Mouse (Mus musculus) brain, adult 2 months (tissue): ENCODE measurements around the gene Gm37240.

ENCODE experiments used
- DNase-seq: peaks from one replicate; pipeline ENCODE4 v3.0.0; 2011; ENCODE audit warnings: low read depth, low spot score

Gene Gm37240

DNA sequence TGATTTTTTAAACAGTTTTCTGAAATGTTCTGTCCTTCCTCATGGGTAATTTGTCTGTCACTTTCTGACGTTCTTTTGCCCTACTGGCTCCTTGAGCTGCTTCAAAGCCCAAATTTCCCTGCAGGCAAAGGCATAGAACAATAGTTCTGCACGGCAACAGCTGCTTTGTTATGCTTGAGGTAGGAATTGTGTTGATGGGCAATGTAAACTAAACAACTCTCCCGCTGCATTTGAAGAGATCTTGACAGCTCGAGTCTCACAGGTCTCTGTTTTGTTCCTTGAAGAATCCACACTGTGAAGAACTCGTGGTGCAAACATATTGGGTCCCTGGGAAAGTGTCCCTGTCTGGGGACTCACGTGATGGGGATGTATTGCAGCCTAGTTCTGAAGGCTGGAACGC is 746.8 kb downstream of the Gm37240 start:
- no peak for DNase-seq

DNA sequence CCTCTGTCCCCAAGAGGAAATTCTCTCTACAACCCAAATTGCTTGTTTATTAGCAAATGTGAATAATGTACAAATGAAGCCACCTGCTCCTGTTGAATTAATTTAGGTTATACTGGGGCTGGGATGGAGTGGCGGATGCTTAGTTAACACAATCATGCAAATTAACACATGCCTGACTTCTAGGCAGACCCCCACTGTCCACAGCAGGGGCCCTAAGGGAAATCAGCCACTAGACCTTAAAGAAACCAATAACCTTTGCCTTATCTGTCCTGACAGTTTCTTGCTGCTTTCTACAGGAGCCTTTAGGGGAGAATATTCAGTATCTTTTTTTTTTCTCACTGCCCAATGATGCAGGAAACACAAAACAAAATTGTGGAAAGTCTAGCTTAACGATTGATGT is 748.9 kb downstream of the Gm37240 start:
- DNase-seq = no peak

DNA sequence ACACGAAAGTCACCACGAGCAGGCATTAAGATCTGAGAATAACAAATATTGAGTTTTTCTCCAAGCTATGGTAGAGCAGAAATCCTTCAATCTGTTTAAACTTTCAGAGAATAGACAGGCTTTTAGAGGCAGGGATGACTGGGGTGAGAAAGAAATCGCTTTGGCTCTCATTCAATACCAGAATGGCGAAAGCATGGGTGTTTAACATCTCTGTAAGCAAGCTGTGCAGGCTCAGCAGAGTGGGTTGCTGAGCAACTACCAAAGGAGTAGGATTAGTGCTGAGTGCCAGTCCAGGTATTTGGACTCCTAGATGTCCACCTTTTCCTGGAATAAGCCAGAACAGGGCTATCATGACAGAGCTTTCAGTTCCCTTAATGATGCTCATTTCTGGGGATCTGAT is 753.8 kb downstream of the Gm37240 start:
- DNase-seq = peak; percentile 82

DNA sequence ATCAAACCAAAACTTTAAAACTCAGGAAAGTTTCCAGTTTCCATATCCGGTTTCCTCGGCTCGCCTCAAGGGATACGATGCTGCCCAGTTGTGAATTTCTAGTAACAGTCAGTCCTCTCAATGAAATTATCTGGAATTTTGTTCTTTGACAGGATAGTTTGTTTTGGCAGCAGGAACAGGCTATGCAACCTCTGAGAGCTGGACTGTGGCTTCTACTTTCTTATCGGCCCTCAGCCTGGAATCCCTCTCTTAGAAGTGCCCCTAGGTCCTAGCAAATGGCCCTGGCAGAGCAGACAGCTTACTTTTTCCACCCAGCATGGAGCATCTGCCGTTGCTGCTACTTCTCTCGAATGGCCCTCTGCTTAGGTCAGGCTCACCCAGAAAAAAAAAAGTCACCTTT is 755.4 kb downstream of the Gm37240 start:
- no peak for DNase-seq

DNA sequence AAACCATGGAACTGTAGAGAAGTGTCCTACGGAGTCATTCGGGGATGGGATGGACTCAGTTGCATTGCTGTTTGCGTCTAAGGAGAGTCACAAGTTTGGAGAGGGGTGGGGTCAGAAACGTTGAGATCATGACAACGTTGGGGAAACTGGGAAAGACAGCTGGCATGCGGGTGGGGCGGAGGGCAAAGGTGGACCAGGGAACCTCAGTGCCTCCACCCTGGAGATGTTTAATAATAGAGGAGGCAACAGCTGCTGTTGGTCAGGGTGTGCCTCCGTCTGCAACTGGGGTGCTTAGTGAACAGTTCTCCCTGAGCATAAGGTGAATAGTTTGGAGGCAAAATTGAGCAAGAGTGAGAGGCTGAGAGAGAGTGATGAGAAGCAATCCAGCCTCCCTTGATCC is 758.8 kb downstream of the Gm37240 start:
- no peak for DNase-seq

DNA sequence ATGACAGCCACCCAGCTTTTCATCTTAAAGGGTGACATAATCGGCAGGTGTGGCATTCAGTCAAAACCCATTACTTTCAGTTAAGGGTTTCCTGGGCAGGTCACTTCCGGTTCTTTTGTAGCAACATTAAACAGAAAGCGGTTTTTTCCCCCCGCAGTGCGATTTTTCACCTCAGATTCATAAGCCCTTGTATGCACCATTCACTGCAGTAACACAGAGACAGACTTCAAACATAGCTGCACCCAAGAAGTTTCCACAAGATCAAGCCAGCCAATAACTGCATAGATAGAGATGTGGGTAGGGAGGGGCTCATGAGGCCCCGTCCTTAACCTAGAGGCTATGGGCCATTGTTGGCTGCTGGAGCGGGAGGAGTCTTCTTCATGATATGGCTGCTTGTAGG is 760.3 kb downstream of the Gm37240 start:
- no peak for DNase-seq

DNA sequence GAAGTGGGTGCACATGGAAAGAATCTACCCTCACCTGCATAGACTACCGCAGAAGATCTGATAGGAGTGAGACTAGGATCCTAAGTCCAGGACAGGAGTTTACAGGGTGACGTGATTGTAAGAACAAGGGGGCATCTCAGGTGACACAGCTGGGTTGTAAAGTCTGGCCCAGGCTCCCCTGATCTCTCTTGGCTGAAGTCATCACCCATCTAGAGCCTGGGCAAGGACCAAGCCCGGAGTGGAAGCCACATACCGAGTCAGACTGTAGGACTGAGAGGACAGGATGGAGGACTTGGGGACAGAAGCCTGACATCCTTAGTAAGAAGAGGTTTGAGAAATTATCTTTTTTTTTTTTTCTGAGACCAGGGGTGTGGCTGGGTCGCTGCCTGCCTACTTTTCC is 761.8 kb downstream of the Gm37240 start:
- DNase-seq = no peak

DNA sequence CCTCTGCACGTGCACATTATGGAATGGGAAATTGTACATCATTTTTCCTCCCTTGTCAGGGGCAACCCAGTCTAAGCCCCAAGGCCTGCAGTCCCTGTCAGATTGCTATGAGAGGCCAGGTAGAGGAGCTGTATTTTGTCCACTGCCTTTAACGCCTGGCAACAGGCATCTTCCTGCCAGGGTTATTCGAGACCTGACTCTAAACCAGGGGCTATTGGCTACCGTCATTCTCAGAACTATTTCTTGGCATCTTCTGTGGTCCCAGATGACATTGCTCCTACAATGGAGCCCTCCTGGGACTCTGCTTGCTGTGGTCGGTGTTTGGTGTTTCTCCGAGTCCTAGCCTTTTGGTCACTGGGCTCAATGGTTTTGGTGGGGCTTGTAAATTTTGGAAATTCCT is 762.4 kb downstream of the Gm37240 start:
- DNase-seq = no peak

DNA sequence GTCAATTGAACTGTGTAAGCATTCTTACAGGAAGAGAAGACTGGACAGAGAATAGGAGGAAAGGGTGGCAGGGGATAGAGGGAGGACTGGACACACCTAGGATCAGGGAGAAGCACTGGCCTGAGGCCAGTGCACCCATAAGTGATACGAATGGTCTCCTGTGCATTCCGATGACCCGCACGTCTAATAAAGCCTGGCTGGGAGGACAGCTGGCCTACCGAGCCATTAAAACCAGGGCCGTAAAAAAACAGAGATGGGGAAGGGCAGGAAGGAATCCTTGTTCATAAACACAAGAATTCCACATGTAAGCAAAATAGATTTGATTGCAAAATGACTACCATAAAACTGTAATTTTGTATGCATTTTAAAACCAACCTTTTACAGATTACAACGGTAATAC is 762.9 kb downstream of the Gm37240 start:
- DNase-seq = no peak

DNA sequence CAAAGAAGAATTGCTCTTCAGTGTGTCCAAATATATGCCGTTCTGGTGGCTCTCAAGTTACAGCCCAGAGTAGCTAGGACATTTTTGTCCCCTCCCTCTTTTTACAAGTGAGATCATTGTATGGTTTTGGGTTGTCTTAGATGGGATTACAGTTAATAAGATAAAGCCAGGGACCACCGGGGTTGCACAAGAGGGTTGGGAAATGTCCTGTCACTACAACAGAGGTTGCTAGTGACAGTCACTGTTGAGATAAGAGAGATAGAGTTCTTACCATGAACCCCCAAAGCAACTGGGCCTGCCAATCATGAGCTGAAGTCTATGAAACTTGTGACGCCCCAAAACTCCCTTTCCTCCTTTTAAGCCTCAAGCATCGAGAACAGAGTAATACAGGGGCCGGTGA is 769.6 kb downstream of the Gm37240 start:
- no peak for DNase-seq

DNA sequence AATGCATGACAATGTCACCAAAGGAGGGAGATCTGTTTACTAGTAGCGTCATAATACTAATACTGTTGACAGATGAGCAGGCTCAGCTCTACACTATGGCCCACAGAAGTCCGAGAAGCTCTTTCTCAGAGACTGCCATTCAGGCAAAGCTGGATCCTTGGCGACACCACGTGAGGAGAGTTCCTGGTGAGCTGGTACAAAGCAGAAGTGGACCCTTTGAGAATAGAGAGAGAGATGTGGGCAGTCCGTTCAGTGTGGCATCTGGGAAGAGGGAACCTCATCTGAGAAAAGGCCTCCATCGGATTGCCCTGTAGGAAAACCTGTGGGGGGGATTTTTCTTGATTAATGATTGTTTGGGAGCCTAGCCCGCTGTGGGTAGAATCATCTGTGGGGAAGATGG is 770.3 kb downstream of the Gm37240 start:
- no peak for DNase-seq

DNA sequence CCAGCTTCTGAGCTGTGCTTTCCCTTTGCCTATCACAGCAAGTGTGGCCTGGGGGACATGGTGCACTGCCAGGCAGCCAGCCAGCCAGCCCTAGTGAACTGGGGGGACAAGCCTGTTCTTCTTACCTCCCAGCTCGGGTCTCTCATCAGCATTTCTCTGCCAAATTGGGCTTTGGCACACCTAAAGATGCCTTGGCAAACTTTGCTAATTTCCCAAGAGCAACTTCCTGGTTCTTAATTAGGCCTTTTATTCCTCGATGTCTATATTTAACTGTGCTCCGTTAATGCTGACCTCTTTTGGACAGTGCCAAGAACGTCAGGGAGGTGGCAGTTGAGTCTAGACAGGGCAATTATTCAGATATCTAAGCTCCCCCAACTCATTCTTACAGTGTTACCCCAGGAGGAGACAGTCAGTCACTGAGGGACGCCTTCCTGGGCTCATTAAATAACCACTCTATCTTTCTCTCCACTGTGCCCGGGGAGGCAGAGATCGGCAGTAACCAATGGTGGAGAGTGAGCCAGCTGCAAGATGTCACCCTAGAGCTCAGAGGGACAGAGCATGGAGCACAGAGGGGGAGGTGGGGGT is 771.3 kb downstream of the Gm37240 start:
- peak; percentile 31 for DNase-seq

DNA sequence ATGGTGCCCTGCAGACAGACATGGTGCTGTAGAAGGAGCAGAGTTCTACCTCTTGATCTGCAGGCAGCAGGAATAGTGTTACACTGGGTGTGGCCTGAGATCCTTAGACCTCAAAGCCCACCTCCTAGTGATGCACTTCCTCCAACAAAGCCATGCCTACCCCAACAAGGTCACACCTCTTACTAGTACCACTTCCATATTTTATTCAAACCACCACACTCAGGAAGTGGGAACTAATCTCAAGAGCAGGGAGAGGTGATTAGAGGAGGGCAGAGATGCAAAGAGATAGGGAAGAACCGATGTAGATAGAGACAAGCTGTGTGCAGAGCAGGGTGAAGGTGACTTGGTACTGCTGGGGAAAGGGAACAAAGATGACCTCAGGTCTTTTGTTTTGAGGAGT is 773.8 kb downstream of the Gm37240 start:
- no peak for DNase-seq

DNA sequence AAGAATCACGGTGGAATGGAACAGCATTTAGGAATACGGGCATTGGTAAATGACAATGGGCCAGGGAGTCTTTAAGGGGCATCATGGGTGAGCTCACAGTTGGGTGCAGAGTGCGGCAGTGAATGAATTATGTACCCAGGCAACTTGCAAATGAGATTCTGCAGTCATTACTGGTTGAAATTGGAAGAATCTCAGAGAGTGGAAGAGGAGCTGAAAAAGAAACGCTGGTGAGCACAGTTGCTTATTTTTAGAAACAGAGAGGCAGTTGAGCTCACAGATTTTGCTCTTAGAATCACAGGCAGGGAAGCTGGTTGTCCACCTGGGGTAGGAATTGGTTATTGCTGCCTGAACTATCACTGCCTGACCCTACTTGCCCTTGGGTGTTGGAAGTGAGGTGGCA is 776.6 kb downstream of the Gm37240 start:
- peak; percentile 77 for DNase-seq

DNA sequence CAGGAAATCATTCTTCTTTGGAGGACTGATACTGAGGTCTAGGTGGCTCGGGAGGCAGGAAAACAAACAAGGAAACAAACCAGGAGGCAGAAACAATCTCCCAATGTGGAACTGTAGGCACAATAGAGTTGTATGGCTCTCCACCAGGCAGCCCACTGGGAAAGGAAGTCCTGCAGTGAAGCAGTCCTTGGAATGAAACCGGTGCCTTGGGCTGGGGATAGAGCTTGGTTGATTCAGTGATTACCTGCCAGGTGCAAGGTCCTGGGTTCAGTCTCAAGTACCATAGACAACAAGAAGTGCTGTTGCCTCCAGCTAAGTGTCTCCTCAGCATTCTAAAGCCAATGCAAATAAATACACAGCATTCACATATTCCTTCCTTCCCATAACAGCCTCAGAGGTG is 778.1 kb downstream of the Gm37240 start:
- DNase-seq = no peak

DNA sequence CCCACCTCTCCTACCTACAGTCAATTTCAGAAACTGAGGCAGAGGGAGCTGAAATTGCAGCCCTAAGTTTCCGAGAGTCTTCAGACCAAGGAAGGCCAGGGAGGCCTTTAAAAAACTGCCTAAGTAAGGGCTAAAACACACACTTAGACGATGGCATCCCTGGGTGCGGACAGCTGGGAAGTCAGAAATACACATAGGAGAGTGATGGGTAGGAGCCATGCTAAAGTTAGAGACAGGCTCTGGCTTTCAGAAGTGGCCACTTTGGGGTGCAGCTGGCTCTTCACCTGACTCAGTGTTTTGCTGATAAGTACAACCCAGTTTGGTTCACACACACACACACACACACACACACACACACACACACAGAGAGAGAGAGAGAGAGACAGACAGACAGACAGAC is 778.9 kb downstream of the Gm37240 start:
- DNase-seq = peak; percentile 56

DNA sequence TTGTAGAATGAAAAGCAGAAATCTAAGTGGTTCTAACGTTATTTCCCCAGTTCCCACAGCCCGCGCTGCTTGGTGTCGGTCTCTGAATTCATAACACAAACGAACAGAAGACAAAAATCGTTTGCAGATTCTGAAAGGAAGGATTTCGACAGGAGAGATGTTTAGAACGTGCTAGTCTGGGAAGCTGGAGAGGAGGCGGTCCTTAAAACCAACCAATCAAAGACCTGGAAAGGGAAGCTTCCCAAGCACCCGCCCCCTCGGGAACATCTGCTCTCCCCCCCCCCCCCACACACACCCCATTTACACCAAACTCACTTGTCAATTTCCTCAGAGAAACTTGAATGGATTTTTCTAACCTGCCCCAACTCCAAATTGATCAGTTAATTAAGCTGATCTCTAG is 780.4 kb downstream of the Gm37240 start:
- DNase-seq = peak; percentile 63

DNA sequence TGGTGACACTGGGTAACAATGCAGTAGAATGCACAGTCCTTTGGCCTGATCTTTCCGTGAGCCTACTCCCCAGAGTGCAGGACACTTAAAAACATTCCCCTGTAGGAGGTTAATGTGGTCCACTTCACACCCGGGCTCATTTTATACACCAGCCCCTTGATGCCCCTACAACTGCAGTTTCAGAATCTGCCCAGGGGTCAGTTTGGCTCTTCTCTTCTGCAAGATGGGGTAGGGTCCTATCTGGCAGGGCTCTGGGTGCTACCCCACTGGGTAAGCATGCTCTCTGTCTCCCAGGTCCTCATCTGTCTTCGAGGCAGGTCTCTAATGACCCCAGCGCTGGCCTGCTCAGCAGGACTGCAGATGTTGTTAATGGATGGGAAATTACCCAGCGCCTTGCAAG is 783.0 kb downstream of the Gm37240 start:
- DNase-seq = no peak

DNA sequence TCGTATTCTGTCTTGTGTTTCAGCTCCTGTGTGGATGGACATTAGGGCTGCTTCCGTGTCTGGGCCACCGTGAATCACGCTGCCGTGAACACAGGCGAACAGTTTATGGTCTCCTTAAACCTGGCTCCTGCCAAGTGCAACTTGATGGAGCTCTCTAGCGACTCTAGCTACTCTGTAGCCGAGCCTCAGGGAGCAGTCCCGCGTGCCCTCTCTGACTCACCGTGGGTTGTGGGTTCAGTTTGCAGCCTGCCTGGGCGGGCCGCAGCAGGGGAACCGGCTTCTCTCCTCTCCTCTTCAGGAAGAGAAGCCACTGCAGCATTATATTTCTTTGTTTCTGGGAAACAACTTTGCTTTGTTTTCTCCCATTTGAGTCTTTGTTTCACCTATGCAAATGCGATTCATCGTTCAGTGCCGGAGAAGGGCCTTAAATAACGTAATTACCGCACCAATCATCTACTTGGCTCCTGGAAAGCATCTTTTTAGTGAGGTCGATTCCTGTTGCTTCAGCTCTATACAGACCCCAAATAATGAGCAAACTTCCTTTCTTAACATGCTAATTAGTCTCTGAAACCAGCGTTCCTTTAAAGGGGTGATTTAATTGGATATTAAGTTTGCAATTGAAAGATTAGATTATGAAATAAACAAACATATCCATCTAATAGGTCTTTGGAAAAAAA is 806.3 kb downstream of the Gm37240 start:
- DNase-seq = no peak

DNA sequence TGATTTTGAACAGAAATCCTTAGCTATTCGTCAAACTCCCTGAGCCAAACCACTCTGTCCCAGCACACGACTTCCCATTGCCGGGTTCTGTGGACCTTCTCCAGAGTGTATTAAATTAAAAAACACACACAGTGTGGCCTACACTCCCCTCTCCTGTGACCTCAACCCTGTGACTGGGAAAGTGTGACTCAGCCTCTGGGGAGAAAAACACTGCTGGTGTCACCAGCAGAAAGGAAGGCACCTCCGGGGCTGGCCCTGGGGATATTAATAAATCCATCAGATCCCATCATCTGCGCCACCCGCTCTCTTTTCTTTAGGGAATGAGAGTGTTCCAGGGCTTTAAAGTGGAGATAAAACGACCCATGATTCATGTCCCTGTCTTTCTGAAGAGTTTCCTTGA is 823.2 kb downstream of the Gm37240 start:
- DNase-seq = peak; percentile 75

DNA sequence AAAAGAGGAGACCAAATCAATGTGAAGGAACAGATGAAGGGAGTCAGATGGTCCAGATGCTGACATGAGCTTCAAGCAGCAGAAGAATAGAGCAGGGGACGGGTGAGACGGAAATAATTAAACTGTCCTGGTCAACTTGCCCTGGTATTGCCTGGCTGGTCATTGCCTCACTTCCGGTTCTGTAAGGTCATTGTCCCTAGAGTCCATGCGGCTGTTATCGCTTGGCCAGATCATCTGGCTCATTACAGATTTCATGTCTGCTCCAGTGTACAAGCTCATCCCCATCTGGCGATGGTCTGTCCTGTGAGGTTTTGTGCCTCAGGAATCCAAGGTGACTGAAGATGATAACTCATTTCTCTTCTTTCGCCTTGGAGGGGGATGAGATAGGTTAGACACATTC is 827.2 kb downstream of the Gm37240 start:
- no peak for DNase-seq

DNA sequence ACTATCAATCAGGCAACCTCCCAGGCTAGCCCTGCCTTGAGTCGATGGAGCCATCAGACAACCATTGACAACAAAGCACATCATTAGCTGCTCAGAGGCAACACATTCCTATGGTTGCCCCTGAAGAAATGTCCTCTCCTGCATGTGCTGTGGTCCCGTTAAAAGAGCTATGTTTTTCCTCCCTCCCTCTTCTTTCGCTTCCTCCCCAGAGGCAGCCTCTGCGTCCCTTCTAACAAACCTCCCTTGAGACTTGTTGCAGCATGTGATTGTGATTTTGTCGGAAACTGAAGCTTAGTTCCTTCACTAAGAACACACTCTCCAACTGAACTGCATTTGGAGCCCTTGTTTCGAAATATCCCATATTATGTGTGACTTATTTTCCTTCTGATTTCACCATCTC is 830.1 kb downstream of the Gm37240 start:
- no peak for DNase-seq

DNA sequence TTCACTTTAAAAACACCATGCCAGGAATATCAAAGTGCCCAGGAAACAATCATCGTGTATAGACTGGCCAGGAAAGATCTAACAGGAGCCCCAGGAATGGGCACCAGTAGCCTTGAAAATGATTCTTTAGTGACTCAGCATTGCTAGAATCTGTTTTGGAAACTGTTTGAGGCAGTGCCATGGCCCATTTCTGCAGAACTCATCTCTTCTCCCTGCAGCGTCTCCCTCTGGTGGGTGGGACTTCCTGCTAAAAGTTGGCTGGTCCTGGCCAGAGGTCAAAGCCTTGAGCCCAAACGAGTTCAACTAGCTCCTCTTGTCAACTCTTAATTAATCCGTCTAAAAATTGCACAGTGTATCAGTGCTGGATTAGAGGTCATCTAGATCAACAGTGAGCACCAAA is 833.8 kb downstream of the Gm37240 start:
- DNase-seq = no peak

DNA sequence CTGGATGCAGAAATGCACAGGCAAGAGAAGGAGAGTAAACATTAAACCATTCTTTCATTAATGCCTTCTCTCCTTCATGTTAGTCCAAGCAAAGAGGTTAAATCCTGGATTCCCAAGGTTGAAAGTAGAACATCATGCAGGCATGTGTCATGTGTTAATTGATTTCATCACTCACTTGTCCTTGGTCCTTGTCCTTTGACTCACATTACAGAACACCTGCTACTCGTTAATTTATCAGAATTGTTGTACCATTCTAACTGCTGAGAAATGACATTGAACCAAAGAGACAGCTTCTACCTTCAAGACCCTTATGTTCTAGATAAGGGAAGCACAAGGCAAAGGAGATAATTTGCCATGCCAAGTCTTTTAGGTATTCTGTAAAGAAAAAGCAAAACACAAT is 835.1 kb downstream of the Gm37240 start:
- DNase-seq = no peak
